Mouse (Mus musculus) heart, embryonic 10.5 days (tissue): ENCODE results near the gene Shld1. TPM values are rescaled to one million over a fixed set of nuclear protein-coding genes. Genes with fewer than 3 reads are reported as not detected.

Source experiments
- DNase-seq: peaks from one replicate; pipeline ENCODE4 v3.0.0-alpha.2; 2017; ENCODE audit warnings: low spot score
- H3K27ac ChIP-seq: fragments of 300-500 bp; sonication (generic); 2 replicates; pipeline ENCODE4 v1.5.1; 2016; ENCODE audit warnings: mild to moderate bottlenecking
- H3K27me3 ChIP-seq: fragments of 300-500 bp; sonication (generic); 2 replicates; pipeline ENCODE4 v1.6.1; 2016; ENCODE audit warnings: mild to moderate bottlenecking; ENCODE audit not compliant: poor library complexity, insufficient read depth, severe bottlenecking
- H3K36me3 ChIP-seq: fragments of 300-500 bp; sonication (generic); 2 replicates; pipeline ENCODE4 v1.6.1; 2016; ENCODE audit warnings: mild to moderate bottlenecking, moderate library complexity
- H3K4me1 ChIP-seq: fragments of 300-500 bp; sonication (generic); 2 replicates; pipeline ENCODE4 v1.6.1; 2016; ENCODE audit warnings: mild to moderate bottlenecking
- H3K4me3 ChIP-seq: fragments of 300-500 bp; sonication (generic); 2 replicates; pipeline ENCODE4 v1.5.1; 2016; ENCODE audit warnings: mild to moderate bottlenecking, moderate library complexity
- H3K9me3 ChIP-seq: fragments of 300-500 bp; sonication (generic); 2 replicates; pipeline ENCODE4 v1.6.1; 2016; ENCODE audit warnings: mild to moderate bottlenecking, moderate library complexity
- WGBS: fragments of 180-500 bp; shearing (Covaris S2); methylation state at CpG from one replicate; pipeline ENCODE4 v1.1.7; 2016; 5-methylcytosine and 5-hydroxymethylcytosine counted together
- polyA plus RNA-seq: library from polyadenylated mRNA; unstranded; fragments of >200 nt; fragmentation: Nextera tagmentation; extraction: Ambion mirVana; gene quantifications from 2 replicates; pipeline ENCODE4 v1.2.1, GENCODE M21; 2016

The Shld1 gene
- polyA plus RNA-seq, 1 experiment from 2014 or later = 14.2 TPM

DNA sequence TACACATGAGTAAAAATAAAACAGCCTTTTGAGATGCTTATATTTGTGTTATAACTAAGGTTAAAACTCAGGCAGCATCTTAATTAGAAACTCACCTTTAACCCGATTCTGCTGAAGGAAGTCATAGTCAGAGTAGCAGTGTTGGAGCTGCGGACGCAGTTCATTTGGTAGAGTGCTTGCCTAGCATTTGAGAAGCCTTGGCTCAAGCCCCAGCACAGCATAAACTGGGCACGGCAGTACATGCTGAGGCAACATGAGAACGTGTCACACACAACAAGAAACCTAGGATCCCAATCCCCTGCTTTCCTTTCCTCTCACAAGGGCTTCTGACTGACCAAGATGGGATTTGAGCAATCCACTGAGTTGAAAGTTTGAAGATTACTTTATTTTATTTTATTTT is 58.1 kb downstream of the Shld1 start:
- no peak overlapping the region for H3K27ac ChIP-seq
- H3K9me3 ChIP-seq = no peaks in the 10 kb centered on the region
- no peaks in the 10 kb centered on the region for H3K27me3 ChIP-seq
- no peak for DNase-seq
- 92% methylated on average over 5 of the region's 5 CpGs for WGBS
- H3K4me1 ChIP-seq = peaks cover 5% of the 10 kb centered on the region
- H3K36me3 ChIP-seq = no peaks in the 10 kb centered on the region
- no peak overlapping the region for H3K4me3 ChIP-seq

DNA sequence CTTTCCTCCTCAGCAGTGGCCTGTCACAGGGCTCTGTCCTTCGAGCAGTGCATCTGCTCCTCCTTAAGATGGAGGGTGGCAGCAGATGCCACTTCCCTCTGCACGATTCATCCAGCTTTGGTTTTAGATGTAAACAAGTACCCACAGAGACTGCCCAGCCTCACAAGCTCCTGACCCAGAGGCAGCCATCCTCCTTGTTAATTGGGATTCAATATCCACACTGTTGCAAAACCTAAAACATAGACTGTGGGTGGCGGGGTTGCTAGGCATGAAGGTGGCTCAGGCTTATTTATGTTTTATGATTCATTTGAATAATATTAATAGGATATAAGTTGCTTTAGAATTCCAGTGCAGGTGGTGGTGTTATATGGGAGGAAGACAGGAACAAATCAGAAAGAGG is 59.4 kb downstream of the Shld1 start:
- no peak overlapping the region for H3K4me3 ChIP-seq
- H3K9me3 ChIP-seq = no peaks in the 10 kb centered on the region
- H3K27me3 ChIP-seq = no peaks in the 10 kb centered on the region
- H3K27ac ChIP-seq = no peak overlapping the region
- peaks cover 5% of the 10 kb centered on the region for H3K4me1 ChIP-seq
- DNase-seq = no peak
- WGBS = 81% methylated on average over 3 of the region's 3 CpGs
- 0 out of 2 replicates have a peak, but pooled peaks cover 6% of the 10 kb centered on the region for H3K36me3 ChIP-seq

DNA sequence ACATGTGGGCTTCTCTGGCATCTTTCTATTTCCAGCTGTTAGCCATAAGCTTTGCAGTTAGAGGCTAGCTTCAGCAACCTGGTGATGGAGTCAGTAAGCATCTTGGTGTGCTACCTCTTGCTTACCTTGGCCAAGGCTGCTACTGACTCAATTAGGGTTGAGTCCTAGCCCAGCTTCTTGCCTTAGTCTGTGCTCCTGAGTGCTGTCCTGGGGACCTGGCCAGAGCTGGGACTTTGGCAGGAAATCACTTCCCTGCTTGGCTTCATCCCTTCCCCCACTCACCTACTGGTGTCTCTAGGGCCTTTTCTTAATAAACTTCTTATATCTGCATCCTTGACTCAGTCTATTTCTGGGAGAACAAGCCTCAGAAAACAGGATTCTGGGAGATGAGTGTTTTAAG is 64.0 kb downstream of the Shld1 start:
- H3K27ac ChIP-seq = no peak overlapping the region
- no peaks in the 10 kb centered on the region for H3K4me1 ChIP-seq
- no peaks in the 10 kb centered on the region for H3K27me3 ChIP-seq

DNA sequence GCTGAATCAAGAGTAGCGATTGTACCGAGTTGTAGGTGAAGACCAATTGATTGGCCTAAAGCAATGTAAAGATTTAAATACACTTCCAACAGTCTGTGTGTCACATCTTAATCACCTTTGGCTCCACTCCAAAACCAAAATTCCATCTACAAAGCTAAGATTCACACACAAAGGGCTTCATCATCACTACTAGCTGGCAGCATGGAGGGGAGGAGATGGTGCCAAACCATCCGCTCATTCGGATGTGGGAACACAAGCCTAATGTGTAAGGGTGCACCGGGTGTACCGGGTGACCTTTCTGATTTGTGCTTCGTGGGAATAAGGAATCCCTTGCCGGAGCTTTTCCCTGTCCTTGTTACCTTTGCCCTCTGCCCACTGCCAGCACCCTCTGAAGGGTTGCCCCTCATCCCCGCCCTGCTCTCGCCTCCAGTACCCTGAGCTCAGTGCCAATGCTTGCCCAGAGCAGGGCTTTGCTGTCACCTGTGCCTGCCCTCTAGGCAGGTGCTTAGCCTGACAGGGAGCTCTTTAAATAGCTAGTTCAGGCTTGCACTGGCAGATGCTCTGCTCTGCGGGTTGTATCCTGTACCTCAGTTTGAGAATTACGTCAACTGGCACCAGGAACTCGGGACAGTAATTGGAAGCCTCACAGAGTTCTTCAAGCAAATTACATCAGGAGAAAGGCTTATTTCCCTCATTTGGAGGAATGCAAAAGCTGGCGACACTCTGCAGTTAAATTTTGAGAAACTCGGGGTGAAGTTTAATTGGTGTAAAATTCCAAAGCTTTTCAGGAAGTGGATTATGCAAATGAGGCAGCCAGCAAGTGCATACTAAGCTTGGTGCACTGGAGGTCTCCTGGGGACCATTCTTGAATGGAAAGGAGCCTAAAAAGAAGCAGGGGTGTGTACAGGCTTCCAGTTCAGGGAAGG is 64.7 kb downstream of the Shld1 start:
- no peak for DNase-seq

More for the DNA sequence above, 64.0 kb downstream of the Shld1 start:
- no peak for DNase-seq
- Histone ChIP-seq H3K4me3 (no peak overlapping the region), H3K9me3 (no peaks in the 10 kb centered on the region), H3K36me3 (0 out of 2 replicates have a peak, but pooled peaks cover 6% of the 10 kb centered on the region)

DNA sequence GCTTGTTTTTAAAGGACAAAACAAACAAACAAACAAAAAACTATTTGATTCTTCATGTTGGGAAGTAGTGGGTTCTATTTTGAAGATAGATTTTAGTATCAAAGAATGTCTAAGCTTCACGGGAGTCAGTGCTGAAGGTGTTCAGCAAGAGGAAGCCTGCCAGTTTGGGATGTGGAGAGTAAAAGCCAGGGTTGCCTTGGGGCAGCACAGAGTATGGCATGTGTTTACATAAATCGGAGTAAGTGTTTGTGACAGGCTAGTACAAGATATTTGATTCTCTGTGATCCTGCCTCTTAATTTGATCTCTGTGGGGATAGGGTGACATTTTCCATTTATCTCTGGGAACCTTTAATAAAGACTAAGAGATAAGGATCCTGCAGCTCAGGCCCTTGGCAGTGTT is 65.7 kb downstream of the Shld1 start:
- DNase-seq = no peak
- H3K4me1 ChIP-seq = no peaks in the 10 kb centered on the region
- no peak overlapping the region for H3K27ac ChIP-seq
- no peaks in the 10 kb centered on the region for H3K9me3 ChIP-seq
- no peaks in the 10 kb centered on the region for H3K27me3 ChIP-seq
- H3K36me3 ChIP-seq = 0 out of 2 replicates have a peak, but pooled peaks cover 6% of the 10 kb centered on the region
- 63% methylated on average over 2 of the region's 2 CpGs for WGBS
- H3K4me3 ChIP-seq = no peak overlapping the region

More for the DNA sequence above, 64.7 kb downstream of the Shld1 start:
- H3K27me3 ChIP-seq = no peaks in the 10 kb centered on the region
- 0 out of 2 replicates have a peak, but pooled peaks cover 6% of the 10 kb centered on the region for H3K36me3 ChIP-seq
- H3K9me3 ChIP-seq = no peaks in the 10 kb centered on the region
- H3K4me3 ChIP-seq = no peak overlapping the region
- H3K4me1 ChIP-seq = no peaks in the 10 kb centered on the region
- H3K27ac ChIP-seq = no peak overlapping the region
- 71% methylated on average over 15 of the region's 15 CpGs for WGBS

DNA sequence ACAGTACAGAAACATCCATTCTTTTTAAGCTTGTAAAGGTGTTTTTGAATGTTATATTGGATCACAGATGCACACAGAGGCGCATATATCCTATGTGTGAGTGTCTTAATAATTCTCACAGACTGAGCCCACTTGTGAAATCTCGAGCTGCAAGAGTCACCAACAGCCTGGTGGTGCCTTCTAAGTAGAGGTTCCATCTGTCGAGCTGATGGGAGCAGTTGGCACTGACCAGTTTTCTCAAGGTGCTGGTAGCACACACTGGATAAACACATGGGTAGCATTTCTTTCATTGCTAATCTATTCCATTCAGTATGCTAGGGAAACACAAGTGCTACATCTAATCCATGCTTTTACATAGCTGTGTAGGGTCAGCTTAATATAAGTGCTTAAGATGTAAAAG is 66.4 kb downstream of the Shld1 start:
- Histone ChIP-seq H3K9me3 (no peaks in the 10 kb centered on the region), H3K4me3 (no peak overlapping the region), H3K4me1 (no peaks in the 10 kb centered on the region), H3K36me3 (0 out of 2 replicates have a peak, but pooled peaks cover 6% of the 10 kb centered on the region), H3K27ac (no peak overlapping the region), H3K27me3 (no peaks in the 10 kb centered on the region)
- no peak for DNase-seq
- 77% methylated on average over 3 of the region's 3 CpGs for WGBS

DNA sequence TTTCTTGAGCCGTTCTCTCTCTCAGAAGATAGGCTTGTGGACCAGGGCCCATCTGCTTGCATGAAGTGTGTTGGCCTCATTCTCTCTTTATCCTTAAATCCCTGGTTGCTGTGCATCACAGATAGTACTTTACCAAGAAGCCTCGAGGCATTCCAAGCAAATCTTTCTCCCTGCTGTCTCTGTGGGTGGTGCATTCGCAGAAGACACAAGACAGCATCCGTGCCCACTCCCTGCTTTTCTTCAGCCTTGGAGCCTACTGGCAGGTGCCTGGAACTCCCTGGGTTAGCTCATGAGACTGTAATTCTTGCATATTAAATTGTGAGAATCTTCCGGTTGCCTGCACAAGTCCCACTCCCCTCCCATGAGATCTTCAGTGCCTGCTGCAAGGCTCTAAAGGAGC is 71.2 kb downstream of the Shld1 start:
- Histone ChIP-seq H3K4me3 (no peak overlapping the region), H3K4me1 (no peaks in the 10 kb centered on the region), H3K36me3 (no peaks in the 10 kb centered on the region), H3K27me3 (no peaks in the 10 kb centered on the region), H3K27ac (no peak overlapping the region), H3K9me3 (no peaks in the 10 kb centered on the region)
- no peak for DNase-seq
- WGBS = 67% methylated on average over 5 of the region's 5 CpGs

DNA sequence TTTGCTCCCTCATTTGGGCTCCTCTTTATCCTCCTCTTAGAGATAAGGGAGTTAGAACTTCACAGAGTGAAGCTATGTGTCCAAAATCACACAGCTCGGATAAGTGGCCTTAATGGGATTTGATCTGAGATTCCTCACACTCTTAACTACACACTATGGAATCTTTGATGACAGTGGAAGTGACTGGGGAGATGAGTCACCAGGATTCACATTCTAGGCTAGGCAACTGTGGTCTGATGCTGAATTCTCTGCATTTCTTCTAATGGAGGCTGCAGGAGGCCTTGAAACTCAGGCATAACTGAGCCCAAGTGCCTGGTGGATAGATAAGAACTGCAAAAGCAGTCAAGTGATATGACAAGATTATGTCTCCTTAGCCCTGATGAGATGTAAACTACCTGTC is 84.1 kb downstream of the Shld1 start:
- Histone ChIP-seq H3K9me3 (no peaks in the 10 kb centered on the region), H3K27me3 (no peaks in the 10 kb centered on the region), H3K36me3 (no peaks in the 10 kb centered on the region), H3K27ac (no peak overlapping the region), H3K4me1 (no peaks in the 10 kb centered on the region), H3K4me3 (no peak overlapping the region)
- 23% methylated on average over 1 of the region's 1 CpGs for WGBS
- no peak for DNase-seq

DNA sequence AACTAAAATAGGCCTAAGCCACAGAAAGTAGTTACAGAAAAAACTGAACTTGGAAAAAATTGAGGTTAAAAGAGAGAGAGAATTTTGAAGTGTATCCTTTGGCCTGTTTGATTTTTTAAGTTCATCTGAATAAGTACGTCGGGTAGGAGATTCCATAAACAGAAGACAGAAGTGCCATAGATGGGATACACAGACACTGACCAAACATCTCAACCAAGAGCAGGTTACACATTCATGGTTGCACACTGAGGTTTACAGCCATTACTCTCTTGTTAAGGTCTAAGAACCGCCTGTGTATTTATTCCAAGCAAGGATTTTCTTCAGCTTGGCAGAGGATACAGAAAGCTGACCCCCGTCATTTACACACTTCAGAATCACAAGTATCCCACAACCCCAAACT is 94.2 kb downstream of the Shld1 start, which contains the start of gene Chgb:
Gene Chgb (plus strand): TSS at position 301 of the 400 bp plus-strand sequence.
- WGBS = 13% methylated on average over 4 of the region's 4 CpGs
- Histone ChIP-seq H3K4me3 (peak within 1 kb of the TSS; percentile 62), H3K36me3 (no peaks in the 10 kb centered on the region), H3K9me3 (no peaks in the 10 kb centered on the region), H3K4me1 (peaks cover 4% of the 10 kb centered on the region), H3K27ac (0 out of 2 replicates have a peak within 1 kb of the TSS, but pooled peaks have one; percentile 0), H3K27me3 (peaks cover 11% of the 10 kb centered on the region; the same call in 1 of the 2 replicates)
- no peak for DNase-seq

DNA sequence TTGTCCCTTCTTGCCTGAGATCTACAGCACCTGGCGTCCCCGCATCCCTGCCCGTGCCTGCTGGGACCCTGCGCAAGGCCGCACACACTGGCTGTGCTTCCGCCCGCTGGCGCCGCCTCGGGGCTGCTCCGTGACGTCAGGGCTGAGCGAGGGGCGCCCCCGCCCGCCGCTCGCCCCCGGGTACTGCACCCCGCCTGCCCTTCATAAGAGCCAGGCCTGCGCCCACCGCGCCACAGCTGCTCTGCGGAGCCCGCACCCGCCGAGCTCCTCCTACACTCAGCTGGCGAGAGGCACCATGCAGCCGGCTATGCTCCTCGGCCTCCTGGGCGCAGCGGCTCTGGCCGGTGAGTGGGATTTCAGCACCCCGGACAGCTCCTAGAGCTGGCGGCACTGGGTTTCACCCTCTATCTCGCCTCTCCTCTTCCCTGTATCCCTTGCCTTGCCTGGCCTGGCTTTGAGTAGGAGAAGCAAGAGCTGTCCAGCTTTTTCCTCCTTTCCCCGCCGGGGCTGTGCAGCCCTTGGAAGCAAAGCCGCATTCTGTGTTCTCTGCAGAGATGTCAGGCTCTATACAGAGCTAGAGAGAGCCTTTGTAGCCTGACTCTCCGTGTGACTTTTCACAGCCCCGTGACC is 94.8 kb downstream of the Shld1 start:
- under 1% methylated on average over 40 of the region's 41 CpGs for WGBS
- peaks cover 4% of the 10 kb centered on the region for H3K4me1 ChIP-seq

DNA sequence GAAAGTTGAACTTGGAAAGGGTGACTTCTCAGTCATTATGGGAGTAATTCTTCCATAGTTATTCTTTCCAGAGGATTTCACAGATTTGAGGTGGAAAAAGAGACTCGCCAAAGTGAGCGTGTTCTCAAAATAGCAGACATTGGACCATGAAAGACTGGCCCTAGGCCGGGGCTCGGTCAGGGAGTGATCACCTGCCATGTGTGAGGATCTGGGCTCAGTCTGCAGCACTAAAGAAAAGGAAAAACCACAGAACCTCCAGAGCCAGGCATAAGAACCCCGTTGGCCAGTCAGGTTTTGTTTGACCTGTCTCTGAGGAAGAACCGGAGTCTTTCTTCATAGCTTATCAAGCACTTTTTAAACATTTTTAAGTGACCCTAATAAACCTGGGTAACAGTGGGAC is 97.3 kb downstream of the Shld1 start:
- WGBS = 76% methylated on average over 6 of the region's 6 CpGs
- H3K4me1 ChIP-seq = peaks cover 4% of the 10 kb centered on the region

More for the DNA sequence above, 94.8 kb downstream of the Shld1 start:
- H3K36me3 ChIP-seq = no peaks in the 10 kb centered on the region
- H3K27me3 ChIP-seq = peaks cover 11% of the 10 kb centered on the region; the same call in 1 of the 2 replicates
- DNase-seq = peak; percentile 95
- H3K4me3 ChIP-seq = peak overlapping the region; percentile 62
- H3K9me3 ChIP-seq = no peaks in the 10 kb centered on the region
- 0 out of 2 replicates have a peak overlapping the region, but pooled peaks have one; percentile 0 for H3K27ac ChIP-seq

DNA sequence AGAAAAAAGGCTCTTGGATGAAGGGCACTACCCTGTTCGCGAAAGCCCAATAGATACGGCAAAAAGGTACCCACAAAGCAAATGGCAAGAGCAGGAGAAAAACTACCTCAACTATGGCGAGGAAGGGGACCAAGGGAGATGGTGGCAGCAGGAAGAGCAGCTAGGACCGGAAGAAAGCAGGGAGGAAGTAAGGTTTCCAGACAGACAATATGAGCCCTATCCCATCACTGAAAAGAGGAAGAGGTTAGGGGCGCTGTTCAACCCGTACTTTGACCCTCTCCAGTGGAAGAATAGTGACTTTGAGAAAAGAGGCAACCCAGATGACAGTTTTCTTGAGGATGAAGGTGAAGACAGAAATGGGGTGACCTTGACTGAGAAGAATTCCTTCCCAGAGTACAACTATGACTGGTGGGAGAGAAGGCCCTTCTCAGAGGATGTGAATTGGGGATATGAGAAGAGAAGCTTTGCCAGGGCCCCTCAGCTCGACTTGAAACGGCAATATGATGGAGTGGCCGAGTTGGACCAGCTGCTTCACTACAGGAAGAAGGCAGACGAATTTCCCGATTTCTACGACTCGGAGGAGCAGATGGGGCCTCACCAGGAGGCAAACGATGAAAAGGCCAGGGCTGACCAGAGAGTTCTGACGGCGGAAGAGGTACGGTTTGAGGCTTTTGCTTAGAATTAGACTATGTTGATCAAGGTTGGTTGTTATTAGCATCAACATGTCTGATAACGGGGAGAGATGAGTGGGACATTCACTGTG is 106.9 kb downstream of the Shld1 start:
- H3K36me3 ChIP-seq = no peaks in the 10 kb centered on the region
- no peaks in the 10 kb centered on the region for H3K27me3 ChIP-seq
- 83% methylated on average over 19 of the region's 19 CpGs for WGBS
- no peak overlapping the region for H3K4me3 ChIP-seq
- no peaks in the 10 kb centered on the region for H3K9me3 ChIP-seq
- no peak overlapping the region for H3K27ac ChIP-seq
- H3K4me1 ChIP-seq = no peaks in the 10 kb centered on the region
- no peak for DNase-seq

More for the DNA sequence above, 97.3 kb downstream of the Shld1 start:
- H3K27ac ChIP-seq = no peak overlapping the region
- H3K36me3 ChIP-seq = no peaks in the 10 kb centered on the region
- H3K9me3 ChIP-seq = no peaks in the 10 kb centered on the region
- no peak for DNase-seq
- peaks cover 11% of the 10 kb centered on the region; the same call in 1 of the 2 replicates for H3K27me3 ChIP-seq
- H3K4me3 ChIP-seq = no peak overlapping the region
